Mouse (Mus musculus): ENCODE measurements around the gene Kat5. TPM values are rescaled to one million over a fixed set of nuclear protein-coding genes. Genes with fewer than 3 reads are reported as not detected.

Kat5 gene
- total RNA-seq, 2 experiments from 2014 or later: 69.7 to 87.5 TPM

DNA sequence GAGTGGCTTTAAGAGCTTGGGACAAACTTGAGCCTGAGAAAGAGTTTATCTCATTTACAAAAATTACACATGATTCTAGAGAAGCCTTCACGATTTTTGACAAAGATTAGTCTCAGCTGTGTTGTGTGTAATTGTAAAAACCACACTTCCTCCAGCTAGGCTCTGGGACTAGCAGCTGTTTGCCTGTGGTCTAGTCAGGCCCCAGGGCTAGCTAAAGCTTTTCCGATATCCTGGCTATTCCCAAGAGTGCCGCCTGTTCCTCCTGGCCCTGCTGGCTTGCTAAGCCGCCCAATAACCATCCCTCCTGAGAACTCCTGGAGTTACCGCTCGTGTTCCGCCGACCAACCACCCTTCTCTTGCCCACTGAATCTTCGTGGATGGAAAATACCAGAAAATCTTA, 22.1 kb upstream of the Kat5 start:
- no peak for DNase-seq (ENCODE audit: low spot score in 2 of 2)

DNA sequence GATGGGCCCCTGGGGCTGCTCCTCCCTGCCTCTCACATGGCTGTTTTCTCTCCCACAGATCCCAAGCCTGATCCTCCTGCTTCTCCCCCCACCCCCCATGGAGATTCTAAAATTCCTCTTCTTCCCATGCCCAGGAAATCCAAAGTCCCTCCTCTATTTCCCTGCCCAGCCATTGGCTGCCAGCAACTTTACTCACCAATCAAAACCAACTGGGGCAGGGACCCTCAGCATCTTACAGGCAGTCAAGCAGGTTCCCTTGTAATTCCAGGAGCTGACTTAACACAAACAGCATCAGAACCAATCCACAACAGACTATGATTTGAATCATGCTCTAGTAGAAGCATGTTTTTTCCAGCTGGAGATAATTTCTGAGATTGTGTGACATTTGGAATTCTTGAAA, 19.9 kb upstream of the Kat5 start:
- no peak for DNase-seq (ENCODE audit: low spot score in 2 of 2)

DNA sequence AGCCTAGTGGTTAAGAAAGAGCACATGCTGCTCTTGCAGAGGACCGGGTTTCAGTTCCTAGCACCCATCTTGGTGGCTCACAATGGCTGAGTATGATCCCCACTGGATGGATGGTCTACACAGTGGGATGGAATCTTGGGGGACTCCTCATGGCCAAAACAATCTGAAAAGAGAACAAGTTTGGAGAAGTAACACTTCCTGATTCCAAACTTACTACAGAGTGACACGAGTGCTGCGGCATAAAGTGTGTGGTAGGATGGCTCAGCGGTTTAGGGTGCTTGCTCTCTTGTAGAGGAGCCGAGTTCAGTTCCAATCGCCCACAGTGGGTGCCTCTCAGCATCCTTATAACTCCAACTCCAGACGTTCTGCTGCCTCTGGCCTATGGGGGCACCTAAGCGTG, 15.3 kb upstream of the Kat5 start:
- no peak for DNase-seq (ENCODE audit: low spot score in 2 of 2)

DNA sequence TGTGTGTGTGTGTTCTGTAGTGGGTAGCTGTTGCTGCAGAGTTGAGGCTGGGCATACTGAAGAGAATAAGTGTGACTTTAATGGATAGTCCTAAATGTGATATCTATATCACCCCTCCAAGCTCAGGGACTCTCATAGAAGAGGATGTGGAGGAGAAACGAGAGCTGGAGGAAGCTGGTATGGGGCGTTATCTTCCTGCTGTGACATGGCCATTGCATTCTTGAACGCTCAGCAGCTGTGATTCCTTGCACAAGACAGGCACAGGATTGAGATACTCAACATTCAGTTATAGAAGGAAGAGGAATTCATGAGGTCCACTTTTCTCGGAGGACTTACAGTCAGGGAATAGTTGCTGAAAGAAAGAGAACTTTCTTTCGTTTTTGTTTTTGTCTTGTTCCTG, 11.8 kb upstream of the Kat5 start:
- no peak for DNase-seq (ENCODE audit: low spot score in 2 of 2)

DNA sequence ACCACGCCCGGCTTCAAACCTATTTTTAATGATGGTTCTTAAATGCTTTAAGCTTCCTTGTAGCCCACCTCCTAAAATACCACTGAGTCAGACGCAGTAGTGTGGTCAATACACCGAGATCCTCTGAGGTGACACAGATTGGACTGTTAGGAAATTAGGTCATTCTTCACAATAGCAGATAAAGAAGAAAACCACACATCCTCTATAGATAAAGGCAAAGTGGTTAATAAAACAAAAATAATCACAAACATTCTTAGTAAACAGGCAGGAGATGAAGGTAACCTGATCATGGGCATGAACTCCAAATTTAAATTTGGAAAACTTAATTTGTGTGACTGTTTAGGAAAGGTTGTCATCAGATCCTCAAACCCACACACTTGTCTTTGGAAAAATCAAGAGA, 10.0 kb upstream of the Kat5 start:
- DNase-seq (ENCODE audit: low spot score in 2 of 2): no peak

DNA sequence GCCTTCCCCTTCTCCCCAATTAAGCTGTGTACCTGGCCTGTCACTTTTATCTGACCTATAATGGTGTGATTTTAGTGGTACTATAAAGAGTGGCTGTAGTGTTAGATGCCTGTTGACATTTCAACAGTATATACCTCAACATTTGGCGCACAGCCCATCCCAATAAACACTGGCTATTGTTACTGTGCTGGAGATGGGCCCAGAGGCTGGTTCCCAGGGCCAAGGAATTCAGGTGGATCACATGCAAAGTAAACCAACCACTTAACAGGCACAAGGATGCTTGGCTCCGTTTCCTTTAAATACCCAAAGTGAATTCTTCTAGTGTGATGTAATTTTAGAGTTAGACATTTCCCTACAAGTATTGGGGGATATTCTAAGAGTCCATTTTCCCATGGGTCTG, 4.9 kb upstream of the Kat5 start:
- DNase-seq (ENCODE audit: low spot score in 2 of 2): no peak

DNA sequence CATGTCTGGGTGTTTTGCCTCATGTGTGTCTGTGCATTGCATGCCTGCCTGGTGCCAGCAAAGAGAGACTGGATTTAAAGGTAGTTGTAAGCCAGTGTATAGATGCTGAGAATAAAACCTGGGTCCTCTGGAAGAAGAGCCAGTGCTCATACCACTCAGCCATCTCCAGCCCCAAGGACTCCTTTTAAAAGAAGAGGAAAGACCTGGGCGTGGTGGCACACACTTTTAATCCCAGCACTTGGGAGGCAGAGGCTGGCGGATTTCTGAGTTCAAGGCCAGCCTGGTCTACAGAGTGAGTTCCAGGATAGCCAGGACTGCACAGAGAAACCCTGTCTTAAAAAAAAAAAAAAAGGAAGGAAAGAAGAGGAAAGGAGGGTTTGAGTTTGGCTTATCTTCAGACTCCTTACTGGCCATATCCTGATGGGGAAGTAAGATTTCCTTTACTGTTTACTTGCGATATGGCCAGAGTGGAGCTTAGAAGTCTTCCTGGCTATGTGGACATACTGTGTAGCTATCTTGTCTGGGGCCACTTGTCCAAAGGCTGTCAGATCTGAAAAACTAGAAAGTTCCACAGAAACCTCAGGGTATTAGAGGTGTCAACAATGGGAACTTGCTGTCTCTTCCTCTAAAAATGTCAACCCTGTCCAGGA, 2.9 kb upstream of the Kat5 start:
- DNase-seq (ENCODE audit: low spot score in 2 of 2): no peak

DNA sequence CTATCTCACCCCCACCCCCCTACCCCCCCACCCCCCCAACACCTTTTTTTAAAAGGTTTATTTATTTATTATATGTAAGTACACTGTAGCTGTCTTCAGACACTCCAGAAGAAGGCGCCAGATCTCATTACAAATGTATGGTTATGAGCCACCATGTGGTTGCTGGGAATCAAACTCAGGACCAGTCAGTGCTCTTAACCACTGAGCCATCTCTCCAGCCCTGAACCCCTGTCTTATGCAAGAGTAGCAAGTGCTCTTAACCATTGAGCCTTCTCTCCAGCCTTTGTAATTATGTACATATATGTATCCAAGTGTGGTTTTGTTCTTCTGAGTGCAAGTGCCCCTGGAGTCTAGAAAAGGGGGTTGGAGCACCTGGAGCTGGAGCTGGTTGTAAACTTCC, 1.9 kb upstream of the Kat5 start:
- no peak for DNase-seq (ENCODE audit: low spot score in 2 of 2)

DNA sequence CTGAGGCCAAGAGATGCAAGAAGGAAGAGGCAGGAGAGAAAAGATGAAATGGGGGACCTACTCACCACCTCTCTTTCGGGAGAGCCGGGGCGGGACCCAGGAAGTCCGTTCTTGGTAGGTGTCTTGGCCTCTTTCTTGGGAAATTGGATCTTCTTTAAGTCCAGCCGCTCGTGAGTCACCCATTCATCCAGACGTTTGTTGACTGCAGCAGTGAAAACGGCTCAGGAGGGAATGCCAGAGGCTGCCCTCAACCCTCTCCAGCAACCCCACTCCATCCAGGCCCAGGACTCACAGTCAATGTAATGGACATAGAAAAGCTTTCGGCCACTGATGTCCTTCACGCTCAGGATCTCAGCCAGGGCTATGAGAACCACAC, 878 bp downstream of the Kat5 start:
- no peak for DNase-seq (ENCODE audit: low spot score in 2 of 2)

DNA sequence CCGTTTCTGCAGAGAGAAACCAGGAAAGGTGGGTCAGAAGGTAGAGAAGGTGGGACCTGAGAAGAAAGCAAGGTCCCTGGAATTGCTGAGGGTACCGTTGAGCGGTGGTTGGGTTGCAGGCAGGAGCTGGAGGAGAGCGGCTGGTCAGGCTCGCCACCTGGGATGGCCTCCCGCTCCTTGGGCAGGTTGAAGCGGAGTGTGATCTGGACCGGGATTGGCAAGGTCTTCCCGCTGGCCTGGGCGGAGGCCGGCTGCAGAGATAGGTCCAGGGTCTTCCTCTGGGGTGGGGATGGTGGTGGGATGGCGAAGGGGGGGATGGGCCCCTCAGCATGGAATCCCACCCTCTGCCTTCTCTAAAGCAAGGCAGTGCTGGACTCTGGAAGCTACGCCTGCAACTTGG, 1.3 kb downstream of the Kat5 start:
- DNase-seq (ENCODE audit: low spot score in 2 of 2): peak in 1 of 2 experiments; percentile 16

DNA sequence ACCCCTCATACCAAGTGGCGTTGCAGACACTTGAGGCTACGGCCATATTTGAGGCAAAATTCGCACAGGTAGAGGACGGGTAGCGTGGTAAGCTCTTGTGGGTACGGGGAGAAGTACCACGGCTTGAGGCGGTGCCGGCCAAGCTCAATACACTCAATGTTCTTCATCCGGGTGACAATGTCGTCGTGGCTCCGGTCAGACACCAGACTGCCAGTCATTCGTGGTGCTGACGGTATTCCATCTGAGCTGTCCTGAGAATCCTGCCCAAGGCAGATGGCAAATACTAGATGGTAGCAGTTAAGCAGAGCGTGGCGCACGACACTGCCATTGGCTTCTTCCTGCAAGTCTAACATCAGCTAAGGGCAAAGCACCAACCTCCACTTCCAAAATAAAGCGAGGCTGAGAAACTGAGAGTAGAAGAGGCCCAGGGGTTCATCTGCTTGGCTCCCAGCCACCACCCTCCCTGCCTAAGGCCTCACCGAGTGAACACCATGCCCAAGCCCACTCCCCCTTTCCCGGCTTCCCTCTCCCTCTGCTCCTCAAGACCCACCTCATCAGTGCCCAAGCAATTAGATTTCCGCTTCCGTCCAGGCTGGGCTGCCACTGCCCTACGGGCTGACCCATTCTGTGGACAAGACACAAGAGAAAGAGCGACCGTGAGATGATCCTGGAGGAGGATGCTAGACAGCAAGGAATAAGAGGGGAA, 2.2 kb downstream of the Kat5 start:
- DNase-seq (ENCODE audit: low spot score in 2 of 2): peak in 1 of 2 experiments; percentile 16

DNA sequence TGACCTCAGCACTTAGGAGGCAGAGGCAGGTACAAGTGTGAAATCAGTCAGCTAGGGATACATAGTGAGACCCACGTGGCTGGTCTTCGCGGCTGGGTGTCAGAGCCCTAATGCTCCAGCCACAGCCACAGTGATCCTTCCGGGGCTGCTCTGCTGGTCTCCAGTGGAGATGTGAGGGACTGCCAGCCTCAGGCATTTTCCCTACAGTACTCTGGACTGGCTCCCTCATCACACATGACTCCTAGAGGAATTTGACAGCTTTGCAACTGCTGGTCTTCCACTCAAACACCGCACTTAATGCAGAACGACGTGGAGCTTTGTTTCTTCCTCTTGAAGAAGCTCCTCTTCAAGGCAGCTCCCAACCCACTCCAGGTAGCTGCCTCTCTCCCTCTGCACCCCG, 3.8 kb downstream of the Kat5 start:
- peak in 1 of 2 experiments; percentile 22 for DNase-seq (ENCODE audit: low spot score in 2 of 2)

DNA sequence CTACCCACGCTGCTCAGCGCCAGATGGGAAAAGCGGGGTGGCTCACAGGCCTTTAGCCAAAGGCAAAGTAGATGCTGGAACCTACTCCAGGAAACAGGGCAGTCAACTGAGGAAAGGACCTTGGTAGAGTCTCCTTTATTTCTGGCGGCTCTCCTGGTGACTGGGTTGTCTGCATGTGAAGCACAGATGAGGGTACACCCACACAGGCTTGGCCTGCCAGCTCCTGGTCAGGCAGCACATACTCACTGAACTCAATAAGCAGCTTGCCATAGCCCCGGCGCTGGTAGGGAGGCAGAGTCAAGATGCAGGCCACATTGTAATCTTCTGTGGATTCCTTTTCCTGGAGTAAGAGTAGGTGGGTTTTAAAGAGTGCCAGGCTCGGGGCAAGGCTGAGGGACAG, 4.9 kb downstream of the Kat5 start:
- peak in 1 of 2 experiments; percentile 20 for DNase-seq (ENCODE audit: low spot score in 2 of 2)

DNA sequence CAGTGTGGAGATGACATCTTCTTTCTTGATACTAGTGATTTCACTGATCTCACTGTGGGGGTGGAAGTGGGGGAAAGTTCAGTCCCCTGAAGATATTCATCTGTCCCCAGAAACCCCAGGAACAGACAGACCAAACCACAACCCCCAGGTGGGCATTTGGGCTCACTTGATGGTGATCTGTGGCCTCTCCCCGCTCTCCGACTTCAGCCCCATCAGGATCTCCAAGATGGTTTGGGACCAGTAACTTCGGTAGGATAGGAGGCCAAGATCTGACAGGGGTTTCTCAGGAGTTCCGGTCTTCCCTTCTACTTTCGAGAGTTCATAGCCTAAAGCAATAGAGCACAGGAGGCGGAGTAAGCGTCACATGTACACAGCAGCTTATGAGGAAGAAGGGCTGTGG, 6.4 kb downstream of the Kat5 start:
- DNase-seq (ENCODE audit: low spot score in 2 of 2): no peak

DNA sequence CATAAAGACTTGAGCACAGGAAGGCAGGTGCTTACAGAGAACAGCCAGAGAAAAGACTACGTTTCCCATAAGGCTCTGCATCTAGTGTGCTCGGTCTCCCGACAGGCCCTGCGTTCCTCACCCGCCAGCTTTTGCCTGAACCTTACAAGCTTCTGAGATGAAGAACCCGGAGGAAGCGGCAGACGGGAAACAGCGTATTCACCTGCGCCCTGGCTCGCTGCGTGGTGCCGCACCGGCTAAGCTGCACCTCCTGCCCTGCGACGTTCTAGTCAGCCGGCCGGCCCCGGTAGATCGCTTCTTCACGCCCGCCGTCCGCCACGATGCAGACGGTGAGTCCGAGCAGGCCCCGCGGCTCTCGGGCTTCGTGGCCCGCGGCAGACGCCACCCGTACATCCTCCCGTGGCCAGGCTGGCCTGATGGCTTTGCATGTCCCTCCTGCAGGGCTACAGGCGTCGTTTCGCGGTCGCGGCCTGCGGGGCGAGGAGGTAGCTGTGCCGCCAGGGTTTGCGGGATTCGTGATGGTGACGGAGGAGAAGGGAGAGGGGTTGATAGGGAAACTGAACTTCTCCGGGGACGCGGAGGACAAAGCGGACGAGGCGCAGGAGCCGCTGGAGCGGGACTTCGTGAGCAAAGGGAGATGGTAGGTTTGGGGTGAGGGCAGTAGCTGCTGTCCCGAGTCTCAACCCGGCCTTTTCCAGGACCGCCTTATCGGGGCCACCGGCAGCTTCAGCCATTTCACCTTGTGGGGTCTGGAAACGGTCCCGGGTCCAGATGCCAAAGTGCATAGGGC, 8.1 kb downstream of the Kat5 start, which contains the start of gene Rnaseh2c:
Gene Rnaseh2c, plus strand, starts transcription at position 122 of the 790 bp plus-strand sequence.
- peak; percentile 65 to 78 for DNase-seq (ENCODE audit: low spot score in 2 of 2)

DNA sequence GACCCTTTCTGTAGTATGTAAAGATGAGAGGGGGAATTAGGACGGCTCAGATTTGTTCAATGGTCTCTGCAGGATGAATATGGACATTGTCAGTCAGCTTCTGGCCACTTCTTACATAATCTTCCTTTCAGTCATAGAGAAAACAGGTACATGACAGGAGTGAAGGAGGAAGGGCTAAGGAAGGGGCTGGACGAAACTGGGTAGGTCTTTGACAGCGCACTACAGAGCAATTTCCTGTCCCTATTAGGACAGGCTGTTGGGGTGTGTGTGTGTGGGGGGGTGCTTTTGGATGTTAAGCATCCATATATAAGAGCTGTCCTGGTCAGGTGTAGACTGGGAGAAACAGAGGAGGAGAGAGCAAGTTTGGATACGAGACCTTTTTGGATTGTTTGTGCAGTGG, 10.8 kb downstream of the Kat5 start:
- no peak for DNase-seq (ENCODE audit: low spot score in 2 of 2)

DNA sequence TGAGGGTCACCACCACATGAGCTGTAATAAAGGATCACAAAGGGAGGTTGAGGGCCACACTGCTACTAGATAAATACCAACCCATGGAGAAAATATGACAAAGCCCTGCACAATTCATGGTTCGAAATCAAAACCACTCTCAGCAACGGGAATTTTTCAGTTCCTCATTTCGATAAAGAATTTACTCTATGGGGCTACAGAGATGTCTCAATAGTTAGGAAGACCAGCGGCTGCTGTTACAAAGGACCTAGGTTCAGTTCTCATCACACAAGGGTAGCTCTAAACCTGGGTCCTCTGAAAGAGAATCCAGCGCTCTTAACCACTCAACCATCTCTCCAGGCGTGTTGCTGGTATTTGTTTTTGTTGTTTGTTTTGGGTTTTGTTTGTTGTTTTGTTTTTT, 18.1 kb downstream of the Kat5 start:
- no peak for DNase-seq (ENCODE audit: low spot score in 2 of 2)

DNA sequence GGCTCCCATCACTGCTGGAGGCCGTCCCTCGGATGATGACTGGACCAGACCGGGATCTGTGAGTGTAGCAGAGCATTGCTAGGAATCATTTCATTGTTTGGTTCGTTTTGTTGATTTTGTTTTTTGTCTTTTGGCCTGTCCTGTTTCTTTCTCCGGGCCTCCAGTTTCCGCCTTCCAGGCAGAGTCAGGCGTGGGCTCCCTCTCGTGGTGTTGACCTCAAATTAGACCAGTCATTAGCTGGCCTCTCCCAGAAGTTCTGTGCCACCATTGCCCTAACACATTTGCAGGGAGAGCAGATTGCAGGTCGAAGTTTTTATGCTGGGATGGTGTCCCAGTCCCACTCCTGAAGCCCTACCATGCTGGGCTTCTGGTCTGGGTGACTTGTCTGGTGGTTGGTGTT, 20.9 kb downstream of the Kat5 start:
- no peak for DNase-seq (ENCODE audit: low spot score in 2 of 2)

DNA sequence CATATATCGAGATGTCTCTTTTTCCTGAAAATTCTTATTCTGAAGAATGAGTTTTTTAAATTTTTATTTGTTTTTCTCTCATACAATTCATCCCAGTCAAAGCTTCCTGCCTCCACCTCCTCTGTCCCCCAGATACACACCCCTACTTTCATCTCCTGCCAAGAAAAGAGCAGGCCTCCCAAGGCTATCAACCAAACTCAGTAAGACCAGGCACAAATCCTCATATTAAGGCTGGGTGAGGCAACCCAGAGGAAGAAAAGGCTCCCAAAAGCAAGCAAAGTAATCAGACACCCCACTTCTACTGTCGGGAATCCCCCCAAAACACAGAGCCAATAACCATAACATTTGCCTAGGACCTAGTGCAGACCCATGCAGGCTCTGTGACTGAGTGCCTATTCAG, 28.0 kb downstream of the Kat5 start:
- no peak for DNase-seq (ENCODE audit: low spot score in 2 of 2)

DNA sequence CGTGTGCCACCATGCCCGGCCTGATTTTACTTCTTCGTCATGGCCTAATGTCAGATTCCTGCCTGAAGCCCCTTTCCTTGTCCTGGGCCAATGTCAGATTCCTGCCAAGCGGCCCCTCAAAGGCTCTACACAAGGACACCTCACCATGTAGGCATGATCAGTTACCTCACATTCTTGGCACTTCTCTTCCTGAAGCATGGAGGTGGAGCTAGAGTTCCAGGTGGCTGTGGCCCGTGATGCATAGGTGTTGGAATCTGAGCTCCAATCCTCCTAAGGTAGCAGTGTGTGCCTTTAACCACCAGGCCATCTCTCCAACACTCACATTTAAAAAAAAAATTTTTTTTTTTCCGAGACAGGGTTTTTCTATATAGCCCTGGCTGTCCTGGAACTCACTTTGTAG, 29.3 kb downstream of the Kat5 start:
- no peak for DNase-seq (ENCODE audit: low spot score in 2 of 2)

DNA sequence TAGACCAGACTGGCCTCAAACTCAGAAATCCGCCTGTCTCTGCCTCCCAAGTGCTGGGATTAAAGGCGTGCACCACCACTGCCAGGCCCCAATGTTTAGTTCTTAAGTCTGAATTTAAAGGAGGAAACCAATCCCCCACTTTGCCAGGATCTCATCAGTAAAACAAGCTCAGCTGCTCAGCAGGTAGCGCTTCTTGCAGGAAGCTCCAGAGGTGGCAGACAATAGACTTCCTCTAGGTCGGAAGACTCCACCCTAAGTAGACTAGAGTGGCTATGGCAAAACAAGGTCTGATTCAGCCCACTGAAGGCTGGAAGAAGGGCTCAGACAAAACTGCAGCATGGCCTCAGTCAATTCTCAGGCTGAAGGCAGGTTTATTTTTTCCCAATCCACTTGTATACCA, 30.1 kb downstream of the Kat5 start:
- DNase-seq (ENCODE audit: low spot score in 2 of 2): no peak

DNA sequence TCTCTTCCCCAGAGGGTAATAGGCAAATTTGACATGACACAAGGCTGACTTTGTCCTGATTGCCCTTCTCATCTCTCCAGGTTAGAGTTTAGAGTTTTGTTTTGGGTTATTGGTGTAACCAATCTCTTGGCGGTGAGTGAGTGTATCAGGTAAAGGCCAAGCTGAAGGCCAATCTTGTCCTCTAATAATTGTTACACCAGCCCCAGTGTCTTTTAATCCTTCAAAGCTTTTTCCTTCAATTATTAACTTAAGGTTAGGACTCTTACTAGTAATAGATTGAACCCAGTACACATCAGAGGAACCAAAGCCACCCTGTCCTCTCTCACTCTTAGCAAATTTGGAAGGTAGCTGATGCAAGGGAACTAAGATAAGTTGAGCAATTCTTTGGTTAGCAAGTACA, 34.7 kb downstream of the Kat5 start:
- DNase-seq (ENCODE audit: low spot score in 2 of 2): no peak
